Mouse (Mus musculus) megakaryocyte, embryonic 14.5 days (primary cell): Measurements from ENCODE around the gene 1700012B09Rik. TPM values are rescaled to one million over a fixed set of nuclear protein-coding genes. Genes with fewer than 3 reads are reported as not detected.

Source experiments
- H3K27me3 ChIP-seq: replicated peaks from 2 replicates; pipeline ENCODE3; 2012; ENCODE audit warnings: inconsistent platforms
- H3K36me3 ChIP-seq: replicated peaks from 2 replicates; pipeline ENCODE3; 2012; ENCODE audit warnings: low read length, inconsistent platforms, mixed read lengths
- H3K4me1 ChIP-seq: 2 replicates; pipeline ENCODE4 v1.6.1; 2012; ENCODE audit warnings: inconsistent platforms
- H3K4me3 ChIP-seq: replicated peaks from 2 replicates; pipeline ENCODE3; 2012; ENCODE audit warnings: moderate library complexity, mild to moderate bottlenecking, inconsistent platforms
- H3K9me3 ChIP-seq: 2 replicates; pipeline ENCODE4 v1.6.1; 2012; ENCODE audit warnings: inconsistent platforms
- FLI1 ChIP-seq: IDR thresholded peaks from 2 replicates; pipeline ENCODE4 v1.6.1; 2012; ENCODE audit warnings: low read length, inconsistent platforms, mixed read lengths
- GATA1 ChIP-seq: IDR thresholded peaks from 3 replicates; pipeline ENCODE4 v1.6.1; 2012; ENCODE audit warnings: mixed read lengths, low read length, inconsistent platforms, borderline replicate concordance
- polyA plus RNA-seq: library from polyadenylated mRNA; stranded (reverse); fragments of >175 nt; gene quantifications from 2 replicates; pipeline ENCODE4 v1.2.3, GENCODE M21; 2012; ENCODE audit warnings: low replicate concordance; ENCODE audit not compliant: insufficient read depth

1700012B09Rik gene
- not detected in 2 replicates for polyA plus RNA-seq

DNA sequence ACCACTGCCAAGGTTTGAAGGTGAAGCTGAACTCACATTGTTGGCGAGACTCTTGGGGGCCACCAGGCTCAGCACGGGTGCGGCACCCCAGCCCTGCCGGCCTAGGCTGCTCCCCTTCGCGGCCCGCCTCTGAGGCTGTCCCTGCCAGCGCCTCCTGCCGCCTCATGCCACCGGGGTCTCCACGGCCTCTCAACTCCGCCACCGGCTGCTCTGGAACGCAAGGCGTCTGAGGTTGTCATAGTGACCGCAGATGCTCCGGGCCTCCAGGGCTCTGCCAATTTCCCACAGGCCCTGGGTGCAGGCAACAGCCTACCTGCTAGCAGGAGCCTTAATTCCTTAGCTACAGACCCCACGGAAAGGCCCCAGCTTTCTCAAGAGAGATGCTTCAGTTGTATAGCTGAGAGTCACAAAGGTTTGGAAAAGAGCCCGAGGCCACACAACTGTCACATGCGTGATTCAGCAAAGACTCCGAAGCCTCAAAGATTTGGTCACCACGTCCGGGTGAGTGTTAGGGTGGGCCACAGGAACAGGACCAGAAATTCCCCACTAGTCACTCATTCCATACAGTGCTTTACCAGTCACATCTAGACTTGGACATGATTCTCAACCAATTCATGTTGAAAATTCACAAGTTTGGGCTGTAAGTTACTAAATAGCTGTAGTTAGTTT is at the start of gene 1700012B09Rik:
TSS of gene 1700012B09Rik (minus strand) at position 228 of the 669 bp plus-strand sequence.
- TF ChIP-seq FLI1 (no peak), GATA1 (no peak)
- H3K9me3 ChIP-seq = no peaks in the 10 kb centered on the region
- no peak within 1 kb of the TSS for H3K4me3 ChIP-seq
- peaks cover 42% of the 10 kb centered on the region for H3K27me3 ChIP-seq
- no peaks in the 10 kb centered on the region for H3K36me3 ChIP-seq
- peaks cover 9% of the 10 kb centered on the region for H3K4me1 ChIP-seq

DNA sequence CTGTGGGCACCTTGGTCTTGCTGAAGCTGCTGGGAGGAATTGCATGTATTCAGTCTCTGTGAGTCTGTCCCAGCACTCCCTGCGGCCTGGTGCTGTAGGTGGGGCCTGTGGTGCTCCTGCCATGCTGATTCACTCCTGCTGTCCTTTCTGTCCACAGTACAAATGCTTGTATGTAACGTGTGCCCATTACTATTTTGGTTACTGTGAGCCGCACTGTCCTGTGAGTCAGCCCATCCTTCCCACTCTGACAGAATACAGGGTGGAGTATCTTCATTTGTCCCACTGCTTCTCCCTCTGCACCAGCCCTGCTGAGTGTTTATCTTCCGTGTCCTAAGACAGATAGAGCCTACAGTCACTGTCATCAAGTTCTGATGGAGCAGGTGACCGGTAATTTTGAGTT is 39.3 kb upstream of the 1700012B09Rik start:
- H3K4me1 ChIP-seq = peaks cover 10% of the 10 kb centered on the region
- H3K9me3 ChIP-seq = no peaks in the 10 kb centered on the region
- H3K4me3 ChIP-seq = no peak overlapping the region
- TF ChIP-seq FLI1 (no peak), GATA1 (no peak)
- H3K36me3 ChIP-seq = peaks cover 93% of the 10 kb centered on the region
- H3K27me3 ChIP-seq = no peaks in the 10 kb centered on the region

GRCm38 (mm10) chr9:14806786-14807185 is 36.0 kb upstream of the 1700012B09Rik start:
- Histone ChIP-seq H3K27me3 (no peaks in the 10 kb centered on the region), H3K36me3 (peaks cover 93% of the 10 kb centered on the region), H3K4me1 (0 out of 2 replicates have a peak, but pooled peaks cover 4% of the 10 kb centered on the region), H3K4me3 (no peak overlapping the region), H3K9me3 (no peaks in the 10 kb centered on the region)
- TF ChIP-seq FLI1 = no peak
- no peak for TF ChIP-seq GATA1

DNA sequence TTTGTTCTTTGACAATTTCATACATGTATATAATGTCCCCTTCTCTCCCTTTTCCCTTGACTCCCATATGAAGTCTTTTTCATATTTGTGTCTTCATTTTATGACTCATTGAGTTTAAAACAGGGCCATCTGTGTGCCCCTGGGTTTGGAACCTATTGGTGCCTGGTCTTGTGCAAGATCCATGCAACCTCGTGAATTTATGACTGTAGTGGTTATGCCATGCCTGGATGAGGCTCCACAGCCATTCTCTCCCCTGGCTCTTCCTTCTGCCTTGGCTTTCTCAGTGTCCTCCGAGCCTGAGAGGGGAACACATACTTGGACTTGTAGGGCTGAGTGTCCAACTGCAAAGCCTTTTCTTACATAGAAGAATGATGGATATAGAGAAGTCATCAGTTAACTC is 34.9 kb upstream of the 1700012B09Rik start:
- no peak overlapping the region for H3K4me3 ChIP-seq
- H3K9me3 ChIP-seq = no peaks in the 10 kb centered on the region
- H3K27me3 ChIP-seq = no peaks in the 10 kb centered on the region
- no peak for TF ChIP-seq FLI1
- TF ChIP-seq GATA1 = no peak
- peaks cover 93% of the 10 kb centered on the region for H3K36me3 ChIP-seq
- peaks cover 4% of the 10 kb centered on the region; the same call in 1 of the 2 replicates for H3K4me1 ChIP-seq

DNA sequence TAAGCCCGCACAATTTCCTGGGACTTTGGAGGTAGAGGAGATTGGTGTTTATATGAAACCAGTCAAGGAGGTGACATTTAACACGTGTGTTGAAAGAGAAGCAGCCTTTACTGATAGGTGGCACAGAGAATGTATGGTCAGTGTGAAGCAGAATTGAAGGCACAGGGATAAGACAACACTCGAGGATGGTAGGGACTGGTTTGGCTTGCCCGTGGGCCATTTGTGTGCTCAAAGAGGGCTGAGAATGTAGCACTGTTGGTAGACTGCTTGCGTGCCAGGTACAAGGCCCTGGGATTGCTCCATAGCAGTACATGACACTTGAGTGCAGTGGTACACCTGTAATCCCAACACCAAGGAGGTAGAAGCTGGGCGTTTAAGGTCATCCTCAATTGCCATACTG is 16.5 kb upstream of the 1700012B09Rik start:
- no peaks in the 10 kb centered on the region for H3K9me3 ChIP-seq
- H3K4me3 ChIP-seq = no peak overlapping the region
- H3K27me3 ChIP-seq = no peaks in the 10 kb centered on the region
- peaks cover 32% of the 10 kb centered on the region for H3K4me1 ChIP-seq
- TF ChIP-seq GATA1 (no peak), FLI1 (no peak)
- H3K36me3 ChIP-seq = peaks cover 64% of the 10 kb centered on the region

- TF ChIP-seq FLI1 (no peak), GATA1 (no peak)
- H3K4me3 ChIP-seq = peak within 1 kb of the TSS; percentile 95
- no peaks in the 10 kb centered on the region for H3K27me3 ChIP-seq
- peaks cover 66% of the 10 kb centered on the region for H3K36me3 ChIP-seq
- H3K4me1 ChIP-seq = peaks cover 37% of the 10 kb centered on the region
- no peaks in the 10 kb centered on the region for H3K9me3 ChIP-seq
These were observed 13.5 kb upstream of the 1700012B09Rik start, which contains the start of the genes Mre11a and Ankrd49 for GRCm38 (mm10) chr9:14784039-14785002. TSS of gene Mre11a (plus strand) at chr9:14784654. TSS of gene Ankrd49 (minus strand) at chr9:14784856.

DNA sequence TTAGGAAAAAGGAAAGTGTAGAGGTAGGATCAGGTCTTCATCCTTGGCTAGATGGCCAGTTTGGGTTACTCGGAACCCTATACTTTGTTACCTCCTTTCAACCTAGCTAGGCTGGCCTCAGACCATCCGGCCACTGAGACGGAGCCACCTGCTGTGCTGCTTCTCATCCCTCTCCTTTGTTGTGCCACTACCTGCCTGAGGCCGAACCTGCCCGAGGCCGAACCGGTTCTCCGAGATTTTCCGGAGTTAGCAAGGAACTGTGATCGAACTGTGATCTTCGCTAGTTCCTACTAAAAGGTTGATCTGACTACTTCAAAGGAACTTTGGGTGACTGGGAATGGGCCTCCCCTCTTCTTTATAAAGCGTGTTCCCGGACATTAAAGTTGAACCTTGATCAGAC is 7.5 kb upstream of the 1700012B09Rik start:
- peaks cover 11% of the 10 kb centered on the region; the same call in 1 of the 2 replicates for H3K4me1 ChIP-seq
- no peaks in the 10 kb centered on the region for H3K9me3 ChIP-seq
- TF ChIP-seq FLI1 (no peak), GATA1 (no peak)

DNA sequence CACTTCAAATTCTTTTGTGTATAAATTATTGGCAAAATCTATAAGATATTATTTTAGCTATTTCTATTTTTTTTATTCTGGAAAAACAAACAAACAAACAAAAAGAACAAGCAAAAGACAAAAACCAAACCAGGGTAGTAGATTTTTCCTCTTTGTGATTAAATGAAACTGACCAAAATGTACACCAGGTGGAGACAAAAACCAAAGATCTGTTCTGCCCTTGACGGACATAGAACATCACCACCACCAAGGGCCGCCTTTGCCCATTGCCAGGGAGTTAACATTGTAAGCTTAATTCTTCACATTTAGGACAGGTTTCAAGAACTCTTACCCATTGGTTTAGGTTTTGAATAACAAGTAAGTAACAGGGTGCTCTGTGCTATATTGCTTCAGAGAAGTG is 3.0 kb upstream of the 1700012B09Rik start:
- Histone ChIP-seq H3K4me3 (no peak overlapping the region), H3K36me3 (peaks cover 3% of the 10 kb centered on the region), H3K9me3 (no peaks in the 10 kb centered on the region), H3K27me3 (peaks cover 23% of the 10 kb centered on the region), H3K4me1 (peaks cover 9% of the 10 kb centered on the region)
- TF ChIP-seq FLI1 (no peak), GATA1 (no peak)

More for the DNA sequence above, 7.5 kb upstream of the 1700012B09Rik start:
- Histone ChIP-seq H3K36me3 (peaks cover 44% of the 10 kb centered on the region), H3K27me3 (no peaks in the 10 kb centered on the region), H3K4me3 (no peak overlapping the region)

DNA sequence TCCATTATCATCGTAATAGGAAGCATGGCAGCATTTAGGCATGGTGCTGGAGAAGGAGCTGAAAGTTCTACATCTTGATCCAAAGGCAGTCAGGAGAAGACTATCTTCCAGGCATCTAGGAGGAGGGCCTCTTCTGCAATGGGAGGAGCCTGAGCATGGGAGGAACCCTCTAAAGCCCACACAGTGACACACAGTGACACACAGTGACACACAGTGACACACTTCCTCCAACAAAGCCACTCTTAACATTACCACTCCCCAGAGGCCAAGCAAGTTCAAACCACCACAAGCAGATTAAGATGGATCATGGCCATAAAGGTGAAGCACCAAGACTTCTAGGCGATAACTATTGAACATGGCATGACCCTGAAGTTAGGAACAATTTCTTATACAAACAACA is 1.2 kb upstream of the 1700012B09Rik start:
- TF ChIP-seq FLI1 (no peak), GATA1 (no peak)
- Histone ChIP-seq H3K4me1 (peaks cover 9% of the 10 kb centered on the region), H3K27me3 (peaks cover 38% of the 10 kb centered on the region), H3K9me3 (no peaks in the 10 kb centered on the region), H3K36me3 (no peaks in the 10 kb centered on the region), H3K4me3 (no peak overlapping the region)
